Mouse (Mus musculus) right cerebral cortex, postnatal 14 days (tissue): ENCODE measurements around the gene Zc3h8.

Experiments
- DNase-seq: peaks from one replicate; pipeline ENCODE4 v3.0.0; 2022

Gene Zc3h8

GRCm38 (mm10) chr2:128943538-128944528 is at the start of gene Zc3h8:
Gene Zc3h8 (minus strand): TSS chr2:128944077.
- peak; percentile 98 for DNase-seq

GRCm38 (mm10) chr2:128984746-128985145 is 40.9 kb upstream of the Zc3h8 start:
- DNase-seq, result no peak

- DNase-seq, result no peak
These were observed 31.7 kb upstream of the Zc3h8 start for GRCm38 (mm10) chr2:128975572-128975971.

DNA sequence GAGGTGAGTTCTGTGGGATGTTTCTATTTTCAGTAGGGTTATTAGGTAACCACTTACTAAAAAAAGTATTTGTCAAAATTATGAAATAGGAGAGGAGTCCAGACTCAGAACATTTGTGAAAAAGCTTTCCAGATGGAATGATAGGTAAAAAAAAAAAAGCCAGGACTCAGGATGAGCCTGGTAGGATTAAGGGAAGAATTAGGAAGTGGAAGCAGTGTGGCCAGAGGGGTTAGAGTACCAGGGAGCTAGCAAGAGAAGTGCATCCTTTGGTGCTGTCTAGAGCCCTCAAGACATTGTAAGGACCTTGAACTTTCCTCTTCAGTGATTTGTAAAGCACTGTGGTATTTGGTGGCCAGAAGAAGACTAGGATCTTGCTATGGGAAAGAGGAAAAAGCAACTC is 28.4 kb upstream of the Zc3h8 start:
- DNase-seq, result no peak

DNA sequence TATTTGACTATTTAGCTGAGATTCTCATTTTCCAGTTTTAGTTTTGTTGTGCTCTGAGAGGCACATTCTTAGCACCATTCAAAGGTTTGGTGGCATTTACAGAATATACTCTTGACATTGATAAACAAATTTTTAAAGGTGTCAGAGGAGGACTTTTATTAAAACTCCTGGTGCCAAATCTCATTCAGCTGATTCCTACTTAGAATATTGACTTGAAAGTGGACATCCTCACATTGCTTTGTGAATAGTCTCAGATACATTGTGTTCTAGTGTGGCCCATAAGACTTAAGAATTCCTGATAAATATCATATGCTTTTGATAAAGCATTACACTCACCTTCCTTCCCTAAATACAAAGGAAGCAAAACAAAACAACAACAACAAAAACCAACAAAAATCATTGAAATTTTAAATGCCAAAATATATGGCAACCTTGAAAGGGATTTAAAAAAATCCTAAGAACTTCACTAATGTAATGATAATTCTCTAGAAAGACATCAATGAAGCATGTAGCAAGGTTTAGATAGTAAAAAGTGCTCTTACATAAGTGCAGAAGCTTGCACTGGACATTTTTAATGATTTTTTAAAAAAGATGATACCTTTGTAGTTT is 24.7 kb upstream of the Zc3h8 start:
- DNase-seq, result no peak

GRCm38 (mm10) chr2:128967661-128968441 is 24.0 kb upstream of the Zc3h8 start, which contains the start of gene Gm10762:
Gene Gm10762 (minus strand): TSS chr2:128967725.
- DNase-seq, result peak; percentile 68

DNA sequence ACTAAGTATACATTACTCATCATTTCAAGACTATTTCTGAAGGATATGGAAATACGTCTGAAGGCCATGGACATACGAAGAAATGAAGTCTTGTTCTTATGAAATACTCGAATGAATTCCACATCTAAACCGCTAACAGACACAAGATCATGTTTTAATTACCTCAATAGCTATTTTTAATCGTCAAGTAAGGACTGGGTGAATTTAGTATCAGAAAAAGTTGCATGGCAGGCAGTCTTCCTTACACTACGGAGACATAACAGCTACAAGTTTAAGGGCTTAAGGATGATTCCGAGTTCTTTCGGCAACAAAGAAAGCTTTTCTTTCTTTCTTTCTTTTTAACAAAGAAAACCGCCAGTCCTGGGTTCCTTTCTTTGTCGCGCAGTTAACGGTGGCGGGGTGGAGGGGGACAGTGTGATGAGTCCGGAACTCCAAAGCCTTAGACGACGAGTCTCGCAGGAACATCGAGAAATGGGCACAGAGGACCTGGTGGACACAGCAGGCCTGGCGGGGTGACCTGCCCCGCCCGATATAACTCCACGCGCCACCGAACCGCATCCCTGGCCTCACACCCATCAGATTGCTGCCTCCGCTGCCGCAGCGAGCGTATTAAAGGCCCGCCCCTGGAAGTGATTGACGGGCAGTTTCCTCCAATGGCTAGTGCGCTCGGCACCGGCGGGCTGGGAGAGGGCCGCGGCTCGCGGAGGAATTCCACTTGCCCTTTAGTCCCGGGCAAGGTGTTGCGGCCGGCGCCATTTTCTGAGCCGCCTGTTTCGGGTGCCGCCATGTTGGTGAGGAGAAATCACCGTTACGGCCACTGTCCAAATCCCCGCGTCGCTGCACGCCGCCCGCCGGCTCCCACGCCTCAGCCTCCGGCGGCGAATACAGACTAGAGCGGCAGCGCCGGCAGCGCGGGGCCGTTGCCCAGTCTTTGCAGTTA is 23.0 kb upstream of the Zc3h8 start, which contains the start of gene Zc3h6:
TSS of gene Zc3h6 (plus strand) at position 762 of the 940 bp plus-strand sequence.
- DNase-seq, result peak; percentile 98

GRCm38 (mm10) chr2:128966236-128966635 is 22.4 kb upstream of the Zc3h8 start:
- DNase-seq, result no peak

GRCm38 (mm10) chr2:128965505-128966105 is 21.7 kb upstream of the Zc3h8 start:
- no peak for DNase-seq

DNA sequence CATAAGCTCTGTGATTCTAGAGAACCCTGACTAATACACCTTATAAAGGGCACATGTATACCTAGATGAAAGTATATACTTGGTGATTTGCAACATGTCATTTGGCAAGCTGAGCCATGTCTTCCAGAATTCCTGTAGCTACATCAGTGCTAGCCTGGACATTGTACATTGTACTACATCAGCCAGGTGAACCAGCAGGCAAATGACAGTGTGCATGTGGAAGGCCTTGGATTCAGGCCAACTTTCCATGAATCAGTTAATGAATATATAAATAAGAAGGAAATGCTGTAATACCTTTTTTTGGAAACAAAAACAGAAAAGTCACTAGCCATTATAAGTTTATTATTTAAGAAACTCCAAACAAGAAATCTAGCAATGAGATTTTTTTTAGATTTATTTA is 10.3 kb upstream of the Zc3h8 start:
- DNase-seq, result no peak

DNA sequence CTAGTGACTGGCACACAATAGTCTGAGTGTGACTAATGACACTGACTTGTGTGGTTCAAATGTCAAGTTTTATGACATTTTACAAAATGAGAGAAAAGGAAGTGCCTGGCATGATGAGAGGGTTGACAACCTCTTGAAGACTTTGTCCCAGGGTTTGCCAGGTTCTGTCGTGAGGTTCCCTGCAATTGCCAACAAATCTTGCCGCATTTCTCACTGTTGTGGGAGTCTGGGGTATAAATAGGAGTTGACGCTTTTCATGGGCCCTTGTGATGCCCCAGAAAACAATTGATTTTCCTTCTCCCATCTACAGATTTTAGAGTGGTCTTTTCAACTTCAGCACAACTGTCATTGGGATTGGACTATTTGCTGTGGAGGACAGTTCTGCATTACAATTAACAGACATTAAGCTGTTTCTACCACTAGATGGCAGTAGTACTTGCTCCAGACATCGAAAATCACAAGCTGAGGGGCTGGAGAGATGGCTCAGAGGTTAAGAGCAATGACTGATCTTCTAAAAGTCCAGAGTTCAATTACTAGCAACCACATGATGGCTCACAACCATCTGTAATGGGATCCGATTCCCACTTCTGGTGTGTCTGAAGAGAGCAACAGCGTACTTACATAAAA is 4.2 kb upstream of the Zc3h8 start:
- no peak for DNase-seq

GRCm38 (mm10) chr2:128936256-128936655 is 7.6 kb downstream of the Zc3h8 start:
- no peak for DNase-seq

DNA sequence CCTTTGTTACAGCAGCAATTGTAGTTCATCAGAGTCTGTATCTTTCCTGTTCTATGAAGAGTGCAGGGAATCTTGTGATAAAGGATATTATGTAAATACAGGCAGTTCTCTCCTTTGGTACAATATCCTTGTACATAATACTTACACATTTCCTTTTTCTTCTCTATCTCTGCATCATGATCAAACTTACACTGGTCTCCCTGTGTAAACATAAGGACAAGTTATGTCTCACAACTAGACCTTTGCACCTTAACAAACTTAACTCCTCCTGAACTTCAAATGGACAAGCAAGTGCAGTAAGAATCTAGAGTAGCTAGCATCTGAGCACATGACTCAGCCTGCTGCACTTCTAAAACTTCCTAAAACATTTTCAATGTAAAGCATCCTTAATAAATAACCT is 13.2 kb downstream of the Zc3h8 start:
- DNase-seq, result no peak

DNA sequence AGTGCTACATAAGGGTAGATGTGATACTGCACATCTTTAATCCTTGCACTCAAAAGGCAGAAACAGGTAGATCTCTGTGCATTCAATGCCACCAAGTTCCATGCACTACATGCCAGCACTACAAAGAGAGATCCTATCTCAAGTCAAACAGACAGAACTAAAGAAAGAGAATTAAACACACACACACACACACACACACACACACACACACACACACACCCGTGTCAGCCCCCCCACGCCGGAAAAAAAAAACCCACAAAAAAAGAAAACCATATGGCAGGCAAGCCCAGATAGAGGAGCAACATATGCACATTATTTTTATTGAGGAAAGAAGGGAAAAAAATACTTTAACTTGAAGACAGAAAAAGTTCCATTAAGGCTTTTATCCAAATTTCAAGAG is 15.4 kb downstream of the Zc3h8 start:
- DNase-seq, result no peak

GRCm38 (mm10) chr2:128924799-128925198 is 19.1 kb downstream of the Zc3h8 start:
- DNase-seq, result no peak

DNA sequence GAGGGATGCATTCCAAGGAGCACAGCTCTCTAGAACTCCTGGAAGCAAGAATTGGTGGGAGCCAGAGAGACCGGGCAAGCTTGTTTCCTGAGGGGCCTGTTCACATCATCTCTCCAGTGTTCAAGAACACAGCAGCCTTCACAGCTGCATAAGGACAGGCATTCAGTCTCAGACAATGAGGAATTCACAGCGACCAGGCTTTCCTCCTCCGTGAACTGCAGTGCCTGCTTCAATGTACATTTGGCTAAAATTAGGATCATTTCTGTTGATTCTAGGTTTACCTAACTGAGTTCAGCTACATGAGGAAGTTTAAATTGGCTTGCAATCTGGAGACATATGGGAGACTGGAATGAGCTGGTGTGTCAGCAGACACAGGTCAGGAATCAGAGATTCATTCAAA is 27.3 kb downstream of the Zc3h8 start:
- DNase-seq, result no peak

- DNase-seq, result no peak
These were observed 28.9 kb downstream of the Zc3h8 start for GRCm38 (mm10) chr2:128914978-128915377.

GRCm38 (mm10) chr2:128903661-128904060 is 40.2 kb downstream of the Zc3h8 start:
- no peak for DNase-seq

DNA sequence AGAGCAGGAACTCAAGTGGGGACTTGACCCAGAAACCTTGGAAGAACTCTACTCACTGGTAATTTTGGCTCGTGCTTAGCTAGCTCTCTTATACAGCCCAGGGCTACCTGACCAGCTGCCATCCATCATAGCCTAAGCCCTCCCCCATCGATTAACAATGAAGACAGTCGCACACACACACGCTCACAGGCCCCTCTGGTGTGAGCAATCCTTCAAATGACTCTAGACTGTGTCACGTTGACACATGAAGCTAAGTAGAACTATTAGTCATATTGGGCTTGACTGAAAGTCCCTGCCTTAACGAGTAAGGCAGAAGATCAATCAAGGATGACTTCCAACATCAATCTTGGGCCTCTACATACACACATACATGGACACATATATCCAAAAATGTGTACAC is 41.0 kb downstream of the Zc3h8 start:
- DNase-seq, result no peak

DNA sequence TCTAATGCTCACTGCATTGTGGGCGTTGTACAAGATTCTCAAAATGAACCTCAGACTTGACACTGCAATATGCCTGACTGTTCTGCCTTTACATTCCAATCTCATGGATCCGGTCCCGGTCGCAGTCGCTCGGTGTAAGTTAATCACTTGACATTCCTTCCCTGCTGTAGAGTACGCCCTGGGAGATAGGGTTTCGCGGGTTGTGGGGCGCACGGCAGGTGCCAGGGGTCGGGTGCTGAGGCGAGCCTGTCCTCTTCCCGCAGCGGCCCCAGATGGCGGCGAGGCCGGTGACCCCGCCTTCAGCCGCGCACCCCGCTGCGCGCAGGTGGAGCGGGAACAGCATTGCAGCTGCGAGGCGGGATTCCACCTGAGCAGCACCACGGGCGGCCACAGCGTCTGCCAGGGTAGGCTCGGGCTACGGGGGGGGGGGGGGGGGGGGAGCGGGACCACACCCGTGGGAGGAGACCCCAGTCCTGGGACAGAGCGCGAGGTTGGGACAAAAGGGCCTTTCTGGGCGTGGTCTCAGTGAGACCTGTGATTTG is 51.6 kb downstream of the Zc3h8 start:
- DNase-seq, result no peak
